Mouse (Mus musculus): Measurements from ENCODE around the gene Zbtb49. TPM values are rescaled to one million over a fixed set of nuclear protein-coding genes. Genes with fewer than 3 reads are reported as not detected.

Zbtb49 gene
- 6.7 and 7.3 TPM in 2 replicates for polyA plus RNA-seq (2014; fragmentation: Nextera tagmentation; extraction: Ambion mirVana)

- Histone ChIP-seq H3K27ac (ENCODE audit: low read depth, low read length) (peak within 1 kb of the TSS; percentile 55; the same call in 1 of the 2 replicates), H3K4me2 (peak within 1 kb of the TSS; percentile 95), H3K9me3 (replicated peaks; ENCODE audit: control insufficient read depth, low read length) (no peaks in the 10 kb centered on the region), H3K4me3 (ENCODE audit: low read depth, low read length) (peak within 1 kb of the TSS; percentile 91), H3K27me3 (ENCODE audit: control insufficient read depth, insufficient read depth, low read length) (no peaks in the 10 kb centered on the region), H3K36me3 (ENCODE audit: control insufficient read depth, insufficient read depth, low read length) (peaks cover 4% of the 10 kb centered on the region; the same call in 1 of the 2 replicates), H3K9ac (ENCODE audit: low read depth, low read length) (peak within 1 kb of the TSS; percentile 90), H3K4me1 (ENCODE audit: control insufficient read depth, insufficient read depth, low read length) (peaks cover 10% of the 10 kb centered on the region)
- peak; percentile 85 for ATAC-seq (replicated peaks; ENCODE audit: insufficient number of reproducible peaks, low FRiP score, low TSS enrichment)
- under 1% methylated on average over 55 of the region's 55 CpGs for WGBS (ENCODE audit: insufficient replicate concordance)
These were observed at the start of gene Zbtb49, which contains the start of gene Lyar for GRCm38 (mm10) chr5:38220328-38220912. Zbtb49 (minus strand) TSS chr5:38220457. Lyar (plus strand) TSS chr5:38220470.

GRCm38 (mm10) chr5:38260107-38260682 lies 39.9 kb upstream of the Zbtb49 start, which contains the start of gene Tmem128:
Tmem128 (plus strand) TSS chr5:38260185.
- Histone ChIP-seq H3K4me1 (ENCODE audit: control insufficient read depth, insufficient read depth, low read length) (0 out of 2 replicates have a peak, but pooled peaks cover 4% of the 10 kb centered on the region), H3K4me2 (peak within 1 kb of the TSS; percentile 79), H3K4me3 (ENCODE audit: low read depth, low read length) (peak within 1 kb of the TSS; percentile 87), H3K9me3 (replicated peaks; ENCODE audit: control insufficient read depth, low read length) (no peaks in the 10 kb centered on the region), H3K9ac (ENCODE audit: low read depth, low read length) (peak within 1 kb of the TSS; percentile 92), H3K27ac (ENCODE audit: low read depth, low read length) (peak within 1 kb of the TSS; percentile 91), H3K36me3 (ENCODE audit: control insufficient read depth, insufficient read depth, low read length) (peaks cover 15% of the 10 kb centered on the region; the same call in 1 of the 2 replicates), H3K27me3 (ENCODE audit: control insufficient read depth, insufficient read depth, low read length) (0 out of 2 replicates have a peak, but pooled peaks cover 2% of the 10 kb centered on the region)
- ATAC-seq (replicated peaks; ENCODE audit: insufficient number of reproducible peaks, low FRiP score, low TSS enrichment) = peak; percentile 25
- WGBS (ENCODE audit: insufficient replicate concordance) = under 1% methylated on average over 40 of the region's 40 CpGs

DNA sequence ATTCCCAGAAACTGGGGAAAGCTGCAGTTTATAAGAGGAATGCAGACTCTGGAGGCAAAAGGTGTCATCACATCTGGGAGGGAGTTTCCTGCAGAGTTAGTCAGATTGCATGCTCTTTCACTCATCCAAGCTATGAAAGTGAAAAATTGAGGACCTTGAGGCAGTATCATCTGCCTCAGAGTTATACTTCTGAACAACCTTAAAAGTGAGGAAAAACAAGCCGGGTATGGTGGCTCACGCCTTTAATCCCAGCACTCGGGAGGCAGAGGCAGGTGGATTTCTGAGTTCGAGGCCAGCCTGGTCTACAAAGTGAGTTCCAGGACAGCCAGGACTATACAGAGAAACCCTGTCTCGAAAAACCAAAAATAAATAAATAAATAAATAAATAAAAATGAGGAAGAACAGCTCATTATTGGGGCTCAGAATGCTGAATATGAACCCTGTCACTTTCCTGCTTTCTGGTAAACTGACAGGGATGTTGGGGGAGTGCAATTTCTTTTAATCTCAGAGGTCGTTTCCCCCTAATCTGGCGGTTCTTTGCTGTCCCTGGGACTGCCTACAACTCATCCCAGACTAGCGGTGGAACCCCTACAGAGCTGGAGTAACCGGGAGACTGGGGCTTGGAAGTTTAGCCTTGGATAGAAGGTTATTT lies 39.3 kb upstream of the Zbtb49 start:
- peak overlapping the region; percentile 87 for H3K4me3 ChIP-seq (ENCODE audit: low read depth, low read length)
- 0 out of 2 replicates have a peak, but pooled peaks cover 4% of the 10 kb centered on the region for H3K4me1 ChIP-seq (ENCODE audit: control insufficient read depth, insufficient read depth, low read length)
- peak overlapping the region; percentile 92 for H3K9ac ChIP-seq (ENCODE audit: low read depth, low read length)
- peaks cover 9% of the 10 kb centered on the region; the same call in 1 of the 2 replicates for H3K36me3 ChIP-seq (ENCODE audit: control insufficient read depth, insufficient read depth, low read length)
- H3K27me3 ChIP-seq (ENCODE audit: control insufficient read depth, insufficient read depth, low read length) = 0 out of 2 replicates have a peak, but pooled peaks cover 2% of the 10 kb centered on the region
- H3K27ac ChIP-seq (ENCODE audit: low read depth, low read length) = peak overlapping the region; percentile 91
- H3K9me3 ChIP-seq (replicated peaks; ENCODE audit: control insufficient read depth, low read length) = no peaks in the 10 kb centered on the region
- 39% methylated on average over 9 of the region's 9 CpGs for WGBS (ENCODE audit: insufficient replicate concordance)
- ATAC-seq (replicated peaks; ENCODE audit: insufficient number of reproducible peaks, low FRiP score, low TSS enrichment) = no peak
- H3K4me2 ChIP-seq = peak overlapping the region; percentile 79

GRCm38 (mm10) chr5:38258773-38259146 lies 38.5 kb upstream of the Zbtb49 start:
- H3K9ac ChIP-seq (ENCODE audit: low read depth, low read length) = no peak overlapping the region
- no peak for ATAC-seq (replicated peaks; ENCODE audit: insufficient number of reproducible peaks, low FRiP score, low TSS enrichment)
- H3K27me3 ChIP-seq (ENCODE audit: control insufficient read depth, insufficient read depth, low read length) = 0 out of 2 replicates have a peak, but pooled peaks cover 2% of the 10 kb centered on the region
- H3K4me3 ChIP-seq (ENCODE audit: low read depth, low read length) = no peak overlapping the region
- H3K4me2 ChIP-seq = no peak overlapping the region
- 0 out of 2 replicates have a peak, but pooled peaks cover 3% of the 10 kb centered on the region for H3K36me3 ChIP-seq (ENCODE audit: control insufficient read depth, insufficient read depth, low read length)
- 0 out of 2 replicates have a peak, but pooled peaks cover 4% of the 10 kb centered on the region for H3K4me1 ChIP-seq (ENCODE audit: control insufficient read depth, insufficient read depth, low read length)
- no peaks in the 10 kb centered on the region for H3K9me3 ChIP-seq (replicated peaks; ENCODE audit: control insufficient read depth, low read length)
- H3K27ac ChIP-seq (ENCODE audit: low read depth, low read length) = no peak overlapping the region
- 87% methylated on average over 5 of the region's 5 CpGs for WGBS (ENCODE audit: insufficient replicate concordance)

GRCm38 (mm10) chr5:38258034-38258772 lies 37.9 kb upstream of the Zbtb49 start:
- no peak overlapping the region for H3K27ac ChIP-seq (ENCODE audit: low read depth, low read length)
- 0 out of 2 replicates have a peak, but pooled peaks cover under 1% of the 10 kb centered on the region for H3K36me3 ChIP-seq (ENCODE audit: control insufficient read depth, insufficient read depth, low read length)
- no peak overlapping the region for H3K4me2 ChIP-seq
- no peak overlapping the region for H3K9ac ChIP-seq (ENCODE audit: low read depth, low read length)
- 75% methylated on average over 8 of the region's 8 CpGs for whole genome bisulfite sequencing (ENCODE audit: insufficient replicate concordance)
- H3K4me1 ChIP-seq (ENCODE audit: control insufficient read depth, insufficient read depth, low read length) = 0 out of 2 replicates have a peak, but pooled peaks cover 4% of the 10 kb centered on the region
- no peaks in the 10 kb centered on the region for H3K9me3 ChIP-seq (replicated peaks; ENCODE audit: control insufficient read depth, low read length)
- ATAC-seq (replicated peaks; ENCODE audit: insufficient number of reproducible peaks, low FRiP score, low TSS enrichment) = no peak
- H3K4me3 ChIP-seq (ENCODE audit: low read depth, low read length) = no peak overlapping the region
- 0 out of 2 replicates have a peak, but pooled peaks cover 2% of the 10 kb centered on the region for H3K27me3 ChIP-seq (ENCODE audit: control insufficient read depth, insufficient read depth, low read length)

- Histone ChIP-seq H3K4me1 (ENCODE audit: control insufficient read depth, insufficient read depth, low read length) (0 out of 2 replicates have a peak, but pooled peaks cover 4% of the 10 kb centered on the region), H3K9me3 (replicated peaks; ENCODE audit: control insufficient read depth, low read length) (no peaks in the 10 kb centered on the region), H3K27ac (ENCODE audit: low read depth, low read length) (no peak overlapping the region), H3K27me3 (ENCODE audit: control insufficient read depth, insufficient read depth, low read length) (0 out of 2 replicates have a peak, but pooled peaks cover 2% of the 10 kb centered on the region), H3K9ac (ENCODE audit: low read depth, low read length) (no peak overlapping the region), H3K36me3 (ENCODE audit: control insufficient read depth, insufficient read depth, low read length) (no peaks in the 10 kb centered on the region), H3K4me2 (no peak overlapping the region), H3K4me3 (ENCODE audit: low read depth, low read length) (no peak overlapping the region)
- 70% methylated on average over 1 of the region's 1 CpGs for WGBS (ENCODE audit: insufficient replicate concordance)
- no peak for ATAC-seq (replicated peaks; ENCODE audit: insufficient number of reproducible peaks, low FRiP score, low TSS enrichment)
These were observed 36.3 kb upstream of the Zbtb49 start for GRCm38 (mm10) chr5:38256551-38256950.

DNA sequence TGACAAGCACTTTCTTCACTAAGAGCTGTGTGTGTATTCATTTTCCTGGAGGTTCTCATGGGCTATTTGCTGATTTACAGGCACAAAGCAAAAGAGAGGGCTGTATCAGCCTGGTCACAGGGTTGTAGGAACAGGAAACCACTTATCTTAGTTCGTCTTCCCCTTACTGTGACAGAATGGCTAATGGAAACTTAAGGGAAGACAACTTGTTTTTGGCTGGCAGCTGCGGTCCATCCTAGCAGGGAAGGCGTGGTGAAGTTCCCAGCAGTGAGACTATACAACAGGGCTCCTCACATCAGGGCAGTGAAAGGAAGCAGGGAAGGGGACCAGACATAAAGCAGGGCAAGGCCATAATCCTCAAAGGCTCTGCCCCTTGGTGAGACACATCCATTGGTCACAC lies 35.4 kb upstream of the Zbtb49 start:
- WGBS (ENCODE audit: insufficient replicate concordance) = 50% methylated on average over 3 of the region's 3 CpGs
- H3K4me3 ChIP-seq (ENCODE audit: low read depth, low read length) = no peak overlapping the region
- H3K9ac ChIP-seq (ENCODE audit: low read depth, low read length) = no peak overlapping the region
- H3K27me3 ChIP-seq (ENCODE audit: control insufficient read depth, insufficient read depth, low read length) = 0 out of 2 replicates have a peak, but pooled peaks cover 2% of the 10 kb centered on the region
- H3K27ac ChIP-seq (ENCODE audit: low read depth, low read length) = peak overlapping the region; percentile 57
- peak; percentile 57; the same call in 1 of the 2 replicates for ATAC-seq (replicated peaks; ENCODE audit: insufficient number of reproducible peaks, low FRiP score, low TSS enrichment)
- no peaks in the 10 kb centered on the region for H3K9me3 ChIP-seq (replicated peaks; ENCODE audit: control insufficient read depth, low read length)
- no peaks in the 10 kb centered on the region for H3K36me3 ChIP-seq (ENCODE audit: control insufficient read depth, insufficient read depth, low read length)
- H3K4me1 ChIP-seq (ENCODE audit: control insufficient read depth, insufficient read depth, low read length) = no peaks in the 10 kb centered on the region
- H3K4me2 ChIP-seq = no peak overlapping the region

DNA sequence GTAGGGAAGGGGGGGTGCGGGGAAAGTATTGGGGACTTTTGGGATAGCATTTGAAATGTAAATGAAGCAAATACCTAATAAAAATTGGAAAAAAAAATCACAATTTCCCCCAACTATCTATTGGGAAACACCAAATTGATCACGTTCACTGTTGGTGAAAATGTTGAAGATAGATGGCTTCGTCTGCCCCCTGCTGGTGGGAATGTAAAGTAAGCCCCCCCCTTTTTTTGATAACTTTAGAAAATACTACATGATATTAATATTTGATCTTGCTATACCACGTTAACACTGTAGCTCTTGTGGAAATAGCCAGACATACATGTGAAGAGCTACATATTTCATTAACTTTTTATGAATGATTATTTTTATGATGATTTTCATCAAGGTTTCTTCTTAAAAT lies 34.9 kb upstream of the Zbtb49 start:
- no peaks in the 10 kb centered on the region for H3K9me3 ChIP-seq (replicated peaks; ENCODE audit: control insufficient read depth, low read length)
- ATAC-seq (replicated peaks; ENCODE audit: insufficient number of reproducible peaks, low FRiP score, low TSS enrichment) = no peak
- WGBS (ENCODE audit: insufficient replicate concordance) = 45% methylated on average over 4 of the region's 4 CpGs
- H3K27ac ChIP-seq (ENCODE audit: low read depth, low read length) = 0 out of 2 replicates have a peak overlapping the region, but pooled peaks have one; percentile 29
- 0 out of 2 replicates have a peak, but pooled peaks cover 2% of the 10 kb centered on the region for H3K27me3 ChIP-seq (ENCODE audit: control insufficient read depth, insufficient read depth, low read length)
- no peak overlapping the region for H3K4me2 ChIP-seq
- H3K36me3 ChIP-seq (ENCODE audit: control insufficient read depth, insufficient read depth, low read length) = no peaks in the 10 kb centered on the region
- no peaks in the 10 kb centered on the region for H3K4me1 ChIP-seq (ENCODE audit: control insufficient read depth, insufficient read depth, low read length)
- H3K4me3 ChIP-seq (ENCODE audit: low read depth, low read length) = no peak overlapping the region
- H3K9ac ChIP-seq (ENCODE audit: low read depth, low read length) = no peak overlapping the region
